Mouse (Mus musculus): ENCODE data around the gene Dner. TPM values are rescaled to one million over a fixed set of nuclear protein-coding genes. Genes with fewer than 3 reads are reported as not detected.
A peak's percentile ranks its signal among the peaks of the same experiment; 100 is the strongest.
"Not testable (repeated sequence)": the region's sequence is repeated elsewhere in the genome, so short reads cannot be mapped to it uniquely, and the experiment has no call there.

The Dner gene
- polyA plus RNA-seq, 1 experiment from 2014 or later: 328 TPM

DNA sequence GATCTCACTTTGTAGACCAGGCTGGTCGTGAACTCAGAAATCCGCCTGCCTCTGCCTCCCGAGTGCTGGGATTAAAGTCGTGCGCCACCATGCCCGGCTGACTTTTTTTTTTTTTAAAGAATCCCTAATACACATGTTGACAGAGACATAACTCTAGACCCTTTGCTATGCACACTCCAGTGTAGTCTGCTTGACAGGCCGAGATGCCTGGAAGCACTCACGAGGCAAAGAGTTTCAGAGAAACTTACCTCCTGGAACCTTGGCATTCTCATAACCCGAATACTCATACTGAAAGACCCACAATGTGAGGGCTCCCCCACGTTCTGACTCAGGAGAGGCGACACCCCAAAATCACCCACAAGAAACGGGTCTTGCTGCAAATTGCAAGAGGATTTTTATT is 364.2 kb downstream of the Dner start:
- ATAC-seq: not testable (repeated sequence)

GRCm38 (mm10) chr1:84325309-84325708 is 370.7 kb downstream of the Dner start:
- ATAC-seq: no peak
- Histone ChIP-seq H3K4me3 (ENCODE audit: low read length) (no peak overlapping the region), H3K27me3 (replicated peaks; ENCODE audit: control insufficient read depth, insufficient read depth, low read length) (no peaks in the 10 kb centered on the region), H3K4me1 (ENCODE audit: control insufficient read depth, insufficient read depth, low read depth, low read length) (no peaks in the 10 kb centered on the region), H3K27ac (ENCODE audit: low read depth, low read length) (no peak overlapping the region), H3K9me3 (ENCODE audit: control insufficient read depth, low read length) (no peaks in the 10 kb centered on the region), H3K9ac (ENCODE audit: low read depth, low read length) (no peak overlapping the region), H3K4me2 (ENCODE audit: low read length) (no peak overlapping the region), H3K36me3 (ENCODE audit: control insufficient read depth, insufficient read depth, low read length) (no peaks in the 10 kb centered on the region)
- 31% methylated on average over 3 of the region's 3 CpGs for WGBS

More for the DNA sequence above, 364.2 kb downstream of the Dner start:
- H3K27me3 ChIP-seq (replicated peaks; ENCODE audit: control insufficient read depth, insufficient read depth, low read length); H3K9me3 ChIP-seq (ENCODE audit: control insufficient read depth, low read length); H3K27ac ChIP-seq (ENCODE audit: low read depth, low read length); H3K4me3 ChIP-seq (ENCODE audit: low read length); H3K4me2 ChIP-seq (ENCODE audit: low read length); H3K36me3 ChIP-seq (ENCODE audit: control insufficient read depth, insufficient read depth, low read length); H3K4me1 ChIP-seq (ENCODE audit: control insufficient read depth, insufficient read depth, low read depth, low read length); H3K9ac ChIP-seq (ENCODE audit: low read depth, low read length): not testable (repeated sequence)
- 80% methylated on average over 12 of the region's 12 CpGs for WGBS

DNA sequence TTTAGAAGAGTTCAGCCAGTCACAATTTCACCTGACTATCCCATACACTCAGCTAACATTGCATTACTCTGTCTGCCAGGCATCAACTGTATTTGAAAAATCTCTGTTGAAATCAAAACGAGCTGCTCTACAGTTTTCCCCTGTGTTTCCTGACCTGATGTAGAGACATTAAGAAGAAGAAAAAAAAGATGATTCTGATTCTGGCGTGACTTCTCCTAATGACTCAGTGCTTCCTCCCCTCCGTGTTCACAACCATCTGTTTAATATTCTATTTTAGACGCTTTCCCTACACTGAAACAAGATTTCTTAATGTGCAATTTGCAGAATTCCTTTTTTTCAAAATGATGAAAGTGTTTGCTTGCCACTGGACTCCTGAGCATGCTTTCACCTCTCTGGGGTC is 374.7 kb downstream of the Dner start:
- Histone ChIP-seq H3K27me3 (replicated peaks; ENCODE audit: control insufficient read depth, insufficient read depth, low read length) (no peaks in the 10 kb centered on the region), H3K9me3 (ENCODE audit: control insufficient read depth, low read length) (no peaks in the 10 kb centered on the region), H3K4me3 (ENCODE audit: low read length) (no peak overlapping the region), H3K36me3 (ENCODE audit: control insufficient read depth, insufficient read depth, low read length) (no peaks in the 10 kb centered on the region), H3K4me1 (ENCODE audit: control insufficient read depth, insufficient read depth, low read depth, low read length) (no peaks in the 10 kb centered on the region), H3K4me2 (ENCODE audit: low read length) (no peak overlapping the region), H3K27ac (ENCODE audit: low read depth, low read length) (no peak overlapping the region), H3K9ac (ENCODE audit: low read depth, low read length) (no peak overlapping the region)
- no peak for ATAC-seq
- 59% methylated on average over 4 of the region's 4 CpGs for WGBS

Small RNA genes lying within 50 kb of the gene (microRNA-seq; reads per million reads assigned to microRNA genes)
- 4.6 reads per million, percentile 16 among the genes with 10 or more reads in this experiment for gene Mir5126

Other genes with a start within 250 kb of the Dner start
- 6.1 and 7.6 TPM in 2 replicates for gene Fbxo36, start 143.6 kb upstream of the Dner start, polyA plus RNA-seq (2015; fragmentation: Nextera tagmentation; extraction: Ambion mirVana)
- gene Trip12, start 144.3 kb upstream of the Dner start, polyA plus RNA-seq (2015; fragmentation: Nextera tagmentation; extraction: Ambion mirVana): 37.6 and 44.9 TPM in 2 replicates
- gene Slc16a14, start 238.9 kb upstream of the Dner start, polyA plus RNA-seq (2015; fragmentation: Nextera tagmentation; extraction: Ambion mirVana): 10.3 and 15.0 TPM in 2 replicates